Mouse (Mus musculus): ENCODE measurements around the gene Mospd2. TPM values are rescaled to one million over a fixed set of nuclear protein-coding genes. Genes with fewer than 3 reads are reported as not detected.

Mospd2 gene
- polyA plus RNA-seq (2012; rRNA removed): 6.3 and 6.9 TPM in 2 replicates

GRCm38 (mm10) chrX:164980193-164980775 is at the start of gene Mospd2, which contains the start of gene Fancb:
Mospd2 (minus strand) TSS chrX:164980375.
Fancb (plus strand) TSS chrX:164980592.

GRCm38 (mm10) chrX:165004779-165005324 is 24.7 kb upstream of the Mospd2 start, which contains the start of gene Gm17604:
Gm17604 (minus strand) TSS chrX:165004829.

Other genes starting within 250 kb of the Mospd2 start
- gene Fancb, start 217 bp upstream of the Mospd2 start, polyA plus RNA-seq (2012; rRNA removed): 3.5 and 4.0 TPM in 2 replicates
- gene Gm17604, start 24.5 kb upstream of the Mospd2 start, polyA plus RNA-seq (2012; rRNA removed): not detected in 2 replicates